Mouse (Mus musculus): ENCODE measurements at regions not wholly inside any gene's neighbourhood (a gene's known extent, or its start where the extent isn't known, plus 50 kb on each side); places are given as distances from the start of the nearest gene placed in this dataset.

DNA sequence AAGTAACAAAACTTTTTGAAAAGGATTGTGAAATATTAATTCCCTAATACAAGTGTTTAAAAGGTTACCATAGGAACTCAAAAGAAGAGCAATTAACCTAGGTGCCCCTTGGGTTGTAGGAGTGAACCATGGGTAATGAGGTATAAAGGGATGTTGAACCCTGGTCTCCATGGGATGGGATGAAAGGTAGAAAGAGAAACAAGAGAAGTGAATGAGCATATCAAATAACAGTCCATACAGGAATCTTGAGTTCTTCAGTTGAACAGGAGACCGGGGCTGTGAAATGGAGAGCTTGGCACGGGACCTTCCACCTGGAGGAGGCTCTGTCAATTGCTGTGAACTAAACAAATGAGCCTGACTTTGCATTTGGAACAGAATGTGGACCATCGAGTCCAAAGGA lies 449.6 kb upstream of the Meis1 start:
- DNase-seq (ENCODE audit: low spot score) = no peak

DNA sequence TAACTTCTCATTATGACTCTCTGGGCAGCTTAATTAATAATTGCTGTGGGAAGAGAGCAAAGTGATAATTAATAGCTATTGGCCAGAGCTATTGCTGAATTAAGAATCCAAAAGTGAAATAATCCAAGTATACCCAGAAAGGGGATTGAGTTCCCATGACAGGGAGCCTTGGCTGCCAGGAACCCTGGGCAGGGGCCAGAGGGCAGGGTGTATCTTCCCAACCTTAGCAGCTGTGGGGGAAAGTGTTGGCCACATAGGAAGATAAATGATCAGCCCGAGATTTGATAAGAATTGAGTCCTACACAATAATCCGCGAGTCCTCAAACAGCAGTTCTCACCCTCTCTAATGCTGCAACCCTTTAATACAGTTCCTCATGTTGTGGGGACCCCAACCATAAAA lies 450.0 kb upstream of the Meis1 start:
- no peak for DNase-seq (ENCODE audit: low spot score)

DNA sequence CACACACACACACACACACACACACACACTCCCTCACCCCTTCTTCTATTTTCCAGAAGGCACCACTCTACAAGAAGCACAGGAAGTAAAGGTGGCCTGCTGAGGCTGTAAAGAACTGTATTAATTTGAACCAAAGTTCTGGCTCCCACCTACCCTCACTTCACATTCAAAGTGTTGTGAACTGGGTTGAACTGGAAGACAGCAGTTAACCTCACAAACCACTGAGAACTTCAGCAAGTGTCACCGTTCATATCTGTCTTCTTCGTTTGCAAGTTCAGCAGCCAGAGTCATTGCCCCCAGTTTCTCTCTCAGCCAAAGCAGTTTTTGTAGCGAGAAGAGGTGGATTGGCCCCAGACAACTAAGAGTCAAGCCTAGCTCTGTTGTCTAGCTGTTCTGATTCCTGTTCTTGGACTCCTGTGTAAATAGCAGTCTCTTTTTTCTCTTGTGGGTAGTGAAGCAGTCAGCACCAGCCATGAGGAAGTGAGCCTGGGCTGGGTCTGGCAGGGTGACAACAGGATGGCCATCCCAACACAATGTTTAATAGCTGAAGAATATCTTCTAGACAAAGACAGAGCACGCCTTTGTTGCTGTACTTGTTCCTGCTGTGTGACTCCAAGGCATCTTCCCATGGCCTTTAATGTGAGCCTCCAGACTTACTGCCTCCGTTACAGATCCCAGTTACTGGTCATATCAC lies 452.0 kb upstream of the Meis1 start:
- DNase-seq (ENCODE audit: low spot score) = no peak

DNA sequence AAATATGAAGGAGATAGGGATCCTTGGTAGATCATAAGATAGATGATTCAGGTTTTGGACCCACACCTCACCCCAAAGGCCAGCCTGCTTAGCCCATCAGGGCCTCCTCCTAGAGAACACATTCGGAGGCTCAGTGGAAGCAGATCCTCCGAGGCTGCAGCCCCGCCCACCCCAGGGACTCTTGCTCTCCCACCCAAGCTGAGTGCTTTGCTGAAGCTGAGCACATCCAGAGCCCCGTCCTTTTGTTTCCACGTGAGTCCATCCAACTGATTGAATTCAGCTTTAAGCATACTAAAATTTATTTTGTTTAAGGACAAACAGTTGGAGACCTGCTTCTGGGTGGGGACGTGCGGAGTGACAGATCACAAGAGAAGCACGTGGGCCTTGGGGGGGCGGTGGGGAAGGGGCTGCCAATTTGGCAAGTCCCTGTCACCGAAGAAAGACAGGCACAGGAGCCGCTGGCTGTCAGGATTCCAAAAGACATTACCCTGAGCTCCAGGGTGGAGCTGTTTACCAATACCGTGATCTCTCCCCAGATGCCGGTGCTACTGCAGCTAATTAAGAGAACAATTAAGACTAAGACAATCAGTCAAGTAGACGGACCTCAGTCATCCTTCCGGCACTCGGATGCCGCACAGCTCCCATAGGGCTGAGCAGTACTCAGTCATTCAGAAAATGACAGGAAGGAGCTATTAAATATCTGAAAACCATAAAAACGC lies 448.9 kb upstream of the Spred2 start:
- DNase-seq (ENCODE audit: low spot score) = no peak

DNA sequence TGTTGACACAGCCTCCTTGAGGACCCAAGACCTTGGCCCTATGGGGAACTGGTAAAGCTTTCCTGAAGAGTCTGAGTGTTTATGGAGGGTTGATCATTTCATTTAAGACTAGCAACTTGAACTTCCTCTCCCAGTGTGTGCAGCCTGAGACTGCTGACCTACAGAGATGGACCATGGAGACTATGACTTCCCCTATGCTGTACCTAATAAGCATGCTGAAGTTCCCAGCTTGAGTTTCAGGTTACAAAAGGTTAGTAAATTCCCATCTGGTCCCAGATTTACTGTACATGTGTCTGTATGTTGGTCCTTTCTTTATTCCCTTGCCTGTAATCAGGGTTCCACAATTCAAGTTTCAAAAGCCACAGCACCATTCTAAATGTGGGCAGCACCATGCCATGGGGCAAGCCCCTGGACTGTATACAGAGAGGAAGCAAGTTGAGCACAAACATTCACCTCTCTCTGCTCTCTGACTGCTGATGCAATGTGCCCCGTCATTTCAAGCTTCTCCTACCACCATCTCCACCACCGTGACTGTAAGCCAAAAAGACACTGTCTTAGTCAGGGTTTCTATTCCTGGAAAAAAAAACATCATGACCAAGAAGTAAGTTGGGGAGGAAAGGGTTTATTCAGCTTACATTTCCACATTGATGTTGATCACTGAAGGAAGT lies 431.0 kb upstream of the Spred2 start:
- no peak for DNase-seq (ENCODE audit: low spot score)

DNA sequence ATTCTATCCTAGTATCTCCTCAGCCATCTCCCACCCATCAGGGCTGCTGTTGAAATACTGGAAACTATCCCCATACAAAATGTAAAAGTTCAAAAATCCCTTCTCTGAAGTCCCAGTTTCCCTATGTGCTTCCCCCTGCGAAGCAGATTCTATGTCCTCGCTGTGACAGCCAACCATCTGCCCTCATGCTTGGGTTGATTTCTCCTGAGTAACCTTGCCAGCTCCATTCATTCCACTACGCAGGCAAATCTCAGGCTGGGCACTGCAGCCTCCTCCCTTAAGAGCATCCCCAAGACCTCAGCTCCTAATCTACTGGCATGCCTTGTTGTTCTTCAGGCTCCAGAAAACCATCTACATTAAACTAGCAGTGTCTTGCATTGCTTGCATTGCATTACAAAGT lies 402.5 kb upstream of the Spred2 start:
- no peak for DNase-seq (ENCODE audit: low spot score)

DNA sequence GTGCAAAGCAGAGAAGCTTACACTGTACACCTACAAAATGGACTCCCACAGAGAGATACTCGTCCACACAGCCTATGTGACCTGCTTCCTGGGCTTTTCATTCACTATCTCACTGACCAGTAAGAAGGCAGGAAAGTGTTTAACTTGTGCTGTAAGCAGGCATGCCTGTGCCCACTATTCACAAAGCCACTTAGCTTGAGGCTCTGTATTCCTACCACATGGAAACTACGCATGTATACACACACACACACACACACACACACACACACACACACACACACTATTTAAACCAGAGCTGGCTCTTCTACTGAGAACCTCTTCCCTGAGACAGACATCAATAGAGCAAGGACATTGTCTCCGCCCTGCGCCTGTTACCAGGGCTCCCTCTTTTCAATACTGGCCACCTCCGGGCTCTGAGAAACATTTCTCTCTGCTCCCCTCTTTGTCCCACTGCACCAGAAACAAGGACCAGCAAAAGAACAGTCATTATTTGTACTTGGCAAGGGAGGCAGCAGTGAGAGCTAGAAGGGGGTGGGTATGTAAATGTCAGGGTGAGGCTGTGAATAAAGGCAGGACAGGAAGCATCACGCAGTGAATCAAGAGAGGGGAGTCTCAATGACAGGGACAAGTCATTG lies 400.2 kb upstream of the Spred2 start:
- DNase-seq (ENCODE audit: low spot score) = no peak

DNA sequence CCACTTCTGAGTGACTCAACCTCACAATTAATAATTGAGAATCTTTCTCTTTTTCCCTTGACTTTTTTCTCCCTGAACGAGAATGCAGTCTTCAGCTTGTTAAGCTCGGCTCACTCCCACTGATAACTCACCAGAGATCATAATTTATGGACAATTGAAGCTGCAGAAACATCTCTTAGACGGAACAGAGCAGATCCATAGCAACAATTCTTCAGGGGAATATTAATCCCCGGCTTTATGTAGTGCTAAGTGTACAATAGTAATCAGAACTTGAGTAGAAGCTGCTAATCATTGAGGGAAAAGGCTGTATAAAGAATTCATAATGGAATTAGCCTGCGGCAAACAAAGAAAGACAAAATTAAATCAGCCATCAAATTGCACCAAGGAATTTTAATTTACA lies 395.0 kb upstream of the Spred2 start:
- no peak for DNase-seq (ENCODE audit: low spot score)

DNA sequence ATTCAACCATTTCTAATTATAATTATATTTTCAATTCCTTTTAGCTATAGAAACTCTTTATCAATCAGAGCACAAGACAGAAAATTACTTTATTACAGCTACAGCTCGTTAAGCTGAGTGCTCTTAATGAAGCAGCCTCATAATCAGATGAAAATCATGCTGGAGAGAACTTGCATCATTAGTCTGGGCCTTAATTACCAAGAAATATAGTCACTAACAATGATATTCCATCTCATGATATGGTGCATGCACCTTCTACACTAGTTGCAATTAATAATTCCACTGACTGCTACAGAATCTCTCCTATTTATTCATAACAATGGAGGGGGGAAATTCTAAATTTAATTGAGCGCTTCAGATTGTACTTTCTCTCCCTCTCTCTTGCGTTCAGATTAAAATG lies 393.5 kb upstream of the Spred2 start:
- DNase-seq (ENCODE audit: low spot score) = no peak

DNA sequence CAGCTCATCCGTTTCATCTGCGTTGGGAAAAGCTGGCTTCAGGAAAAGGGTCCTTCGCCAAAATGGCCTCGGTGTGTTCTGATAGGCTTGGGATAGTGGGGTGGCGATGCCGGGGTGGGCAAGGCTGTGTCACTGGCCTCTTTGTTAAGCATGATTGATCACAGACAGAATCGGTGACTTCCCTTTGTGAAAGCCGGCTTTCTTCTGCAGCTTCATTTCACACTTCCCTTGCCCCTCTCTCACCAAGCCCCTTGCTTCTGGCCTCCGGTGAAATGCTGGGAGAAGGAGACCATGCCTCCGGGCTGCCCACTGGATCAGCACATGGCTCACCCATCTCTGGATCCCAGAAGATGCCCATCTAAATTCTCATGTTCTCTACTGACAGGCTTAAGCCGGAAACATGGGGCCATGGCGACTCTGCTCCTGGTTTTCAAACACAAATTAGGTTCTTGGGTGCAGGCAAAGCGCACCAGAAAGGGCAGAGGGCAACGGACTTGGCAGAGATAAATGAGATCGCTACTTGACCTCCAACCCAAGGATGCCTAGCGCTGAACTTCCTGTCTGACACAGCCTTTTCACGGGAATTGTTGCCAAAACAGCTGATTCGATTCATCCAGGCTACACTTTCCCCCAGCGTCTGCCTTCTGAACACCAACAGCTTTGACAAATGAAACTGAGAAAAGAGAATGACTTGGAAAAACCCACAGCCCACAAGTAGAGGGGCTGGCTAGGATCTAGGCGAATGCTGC lies 392.7 kb upstream of the Spred2 start:
- no peak for DNase-seq (ENCODE audit: low spot score)

DNA sequence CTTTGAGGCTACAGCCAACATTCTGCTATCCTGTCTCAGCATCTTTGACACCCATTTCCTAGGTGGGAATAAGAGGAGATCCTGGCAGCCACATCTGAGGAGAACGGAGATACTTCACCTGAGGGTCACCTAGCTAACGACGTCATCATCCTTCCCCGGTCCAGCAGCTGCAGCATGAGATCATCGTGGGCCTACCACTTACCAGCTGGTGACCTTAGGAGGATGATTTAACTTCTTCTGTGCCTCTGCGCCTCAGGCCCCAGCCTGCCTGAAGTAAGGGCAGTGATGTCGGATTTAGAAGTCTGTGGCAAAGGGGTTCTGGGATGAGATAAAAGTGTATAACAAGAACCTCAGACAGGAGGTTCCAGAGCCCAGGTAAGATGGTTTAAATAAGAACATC lies 391.3 kb upstream of the Spred2 start:
- DNase-seq (ENCODE audit: low spot score) = no peak

DNA sequence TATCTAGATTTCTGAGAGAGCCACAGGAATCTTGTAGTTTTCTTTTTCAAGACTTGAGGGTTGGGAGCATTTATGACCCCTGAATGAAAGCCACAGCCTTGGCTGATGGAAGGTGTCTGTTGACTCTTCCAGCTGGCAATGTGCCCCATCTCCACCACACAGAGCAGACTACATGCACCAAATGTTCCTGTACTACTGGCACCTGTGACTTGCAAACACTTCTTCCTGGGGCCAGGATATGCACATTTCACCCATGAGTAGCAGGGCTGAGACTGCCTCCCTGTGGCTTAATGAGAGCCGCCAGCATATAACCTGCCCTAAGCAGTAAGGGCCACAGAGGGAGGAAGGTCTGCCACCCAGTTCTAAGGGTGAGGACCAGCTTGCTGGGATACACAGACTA lies 390.5 kb upstream of the Spred2 start:
- no peak for DNase-seq (ENCODE audit: low spot score)

DNA sequence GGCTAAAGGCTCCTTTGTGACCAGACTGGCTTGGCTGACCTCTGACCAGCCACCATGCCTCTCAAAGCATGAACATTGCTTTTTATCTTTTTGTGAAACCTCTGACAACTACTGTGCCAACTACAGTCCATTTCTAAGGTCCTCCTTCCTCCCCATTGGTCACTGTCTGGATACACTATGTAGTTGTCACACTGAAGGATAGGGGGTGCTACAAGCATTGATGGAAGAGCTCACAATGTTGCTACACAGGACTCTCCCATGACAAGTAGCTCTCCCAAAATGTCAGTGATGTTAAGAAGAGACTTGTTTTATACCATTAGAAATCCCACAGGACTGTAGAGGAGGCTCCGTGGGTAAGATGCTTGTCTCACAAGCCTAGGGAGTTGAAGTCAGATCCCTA lies 389.0 kb upstream of the Spred2 start:
- DNase-seq (ENCODE audit: low spot score) = no peak

DNA sequence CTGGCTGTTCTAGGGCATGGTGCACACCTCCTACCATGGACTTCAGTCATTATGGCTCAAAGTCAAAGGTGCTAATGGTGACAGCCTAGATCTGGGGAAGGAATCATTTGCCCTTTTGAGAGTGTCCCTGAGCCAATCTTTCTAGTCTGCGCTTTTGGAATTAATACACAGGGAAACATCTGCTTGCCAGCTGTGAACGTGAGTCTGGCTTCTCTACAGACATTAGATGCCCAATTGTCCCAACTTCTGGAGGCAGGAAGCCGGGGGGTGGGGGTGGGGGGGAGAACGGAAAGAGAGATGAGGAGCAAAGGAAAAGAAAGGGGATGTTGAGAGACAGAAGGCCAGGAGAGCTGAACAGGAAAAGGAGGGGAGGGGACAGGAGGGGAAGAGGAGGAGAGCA lies 377.9 kb upstream of the Spred2 start:
- no peak for DNase-seq (ENCODE audit: low spot score)

DNA sequence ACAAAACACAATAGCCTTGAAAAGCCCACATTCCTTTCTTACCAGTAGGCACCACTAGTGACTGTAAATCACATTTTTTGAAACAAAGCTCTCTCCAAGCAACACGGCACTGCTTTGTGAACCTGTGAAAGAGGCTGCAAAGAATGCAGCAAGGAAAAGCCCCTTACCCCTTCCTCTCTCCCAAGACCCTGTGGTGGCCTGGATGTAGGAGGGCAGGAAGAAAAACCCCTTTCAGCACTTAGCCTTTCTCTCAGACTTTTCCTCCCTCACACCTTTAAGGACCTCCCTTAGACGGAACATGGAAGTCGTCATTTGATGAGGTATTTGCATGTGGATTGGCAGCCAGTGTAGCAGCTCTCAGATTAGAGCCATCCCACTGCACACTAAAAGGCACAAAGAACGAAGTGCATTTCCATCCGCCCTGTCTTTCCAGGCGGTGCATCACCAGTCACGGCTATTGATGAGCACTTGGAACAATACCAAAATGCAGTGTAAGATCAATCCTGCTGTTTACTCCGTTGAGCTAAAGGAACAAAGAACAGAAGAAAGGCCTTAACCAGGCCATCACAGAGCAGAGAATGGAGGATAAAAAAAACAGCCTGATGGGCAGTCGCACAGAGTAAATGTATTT lies 369.7 kb upstream of the Spred2 start:
- DNase-seq (ENCODE audit: low spot score) = no peak

DNA sequence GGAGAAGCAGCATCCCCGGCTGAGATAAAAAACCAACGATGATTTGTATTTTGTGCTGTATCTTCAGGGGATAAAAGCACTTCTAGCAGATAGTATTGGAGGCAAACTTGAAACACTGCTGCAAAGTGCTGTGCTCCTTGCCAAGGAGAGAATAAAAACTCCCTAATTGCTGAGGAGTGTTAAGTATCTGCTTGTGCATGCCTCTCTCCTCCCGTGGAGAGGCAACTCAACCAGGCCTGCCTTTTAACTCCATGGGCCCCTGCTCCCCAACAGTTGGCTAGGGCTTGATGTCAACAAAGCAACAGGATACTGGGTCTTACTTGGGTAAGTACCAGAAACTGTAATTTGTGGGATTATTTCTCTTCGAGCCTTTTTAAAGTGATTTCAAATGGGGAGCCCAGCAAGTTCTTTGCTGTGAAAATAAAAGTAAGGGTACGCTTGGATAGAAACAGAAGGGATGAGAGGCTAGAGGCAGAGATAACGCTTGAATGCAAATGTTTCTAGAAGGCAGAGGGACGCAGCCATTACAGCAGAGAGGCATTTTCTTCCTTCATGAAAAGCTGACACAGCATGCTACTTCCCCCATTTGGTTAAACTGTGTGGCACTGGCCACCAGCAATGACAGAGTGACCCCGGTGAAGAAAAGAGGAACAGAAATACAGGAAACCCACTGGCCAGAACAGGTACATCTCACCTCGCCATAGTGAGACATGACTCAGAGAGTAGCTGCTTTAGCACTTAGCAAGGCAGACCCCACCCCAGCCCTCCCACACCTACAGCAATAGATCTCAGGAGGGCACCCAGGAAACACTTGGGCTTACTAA lies 369.0 kb upstream of the Spred2 start:
- no peak for DNase-seq (ENCODE audit: low spot score)

DNA sequence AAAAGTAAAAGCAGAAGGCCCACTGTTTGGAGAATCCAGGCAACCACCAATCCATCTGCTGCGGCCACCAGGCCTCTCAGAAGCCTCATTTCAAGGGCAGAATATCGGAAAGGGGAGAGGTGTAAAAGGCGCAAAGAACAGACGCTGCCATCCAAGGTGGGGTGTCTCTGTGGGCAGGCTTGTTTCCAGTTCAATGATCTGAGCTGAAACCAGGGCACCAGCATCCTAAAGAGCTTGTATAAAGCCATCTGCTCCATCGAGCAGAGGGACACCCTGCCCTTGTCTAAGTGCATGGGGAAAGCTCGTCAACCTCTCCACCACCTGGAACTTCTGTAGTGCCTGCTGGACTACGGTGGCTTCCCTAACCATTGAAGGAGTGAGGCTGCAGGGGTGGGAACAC lies 363.7 kb upstream of the Spred2 start:
- DNase-seq (ENCODE audit: low spot score) = no peak

DNA sequence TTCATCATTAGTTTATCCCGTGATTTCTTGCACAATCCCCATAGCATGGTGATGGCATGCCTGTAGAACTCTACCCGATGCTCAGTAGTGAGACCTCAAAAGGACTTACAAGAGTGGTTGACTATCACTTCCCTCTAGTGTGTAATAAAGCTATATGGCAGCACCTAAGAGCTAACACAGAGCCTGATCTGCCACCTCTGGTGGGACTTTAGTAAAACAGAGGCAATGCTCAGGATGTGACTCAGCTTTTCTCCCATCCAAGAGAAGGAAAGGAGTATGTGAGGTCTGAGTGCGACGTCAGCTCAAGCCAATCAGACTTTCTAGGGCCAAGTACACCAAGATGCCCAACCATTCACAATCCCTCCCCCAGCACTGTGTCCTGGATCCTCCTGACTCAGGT lies 361.5 kb upstream of the Spred2 start:
- DNase-seq (ENCODE audit: low spot score) = no peak

DNA sequence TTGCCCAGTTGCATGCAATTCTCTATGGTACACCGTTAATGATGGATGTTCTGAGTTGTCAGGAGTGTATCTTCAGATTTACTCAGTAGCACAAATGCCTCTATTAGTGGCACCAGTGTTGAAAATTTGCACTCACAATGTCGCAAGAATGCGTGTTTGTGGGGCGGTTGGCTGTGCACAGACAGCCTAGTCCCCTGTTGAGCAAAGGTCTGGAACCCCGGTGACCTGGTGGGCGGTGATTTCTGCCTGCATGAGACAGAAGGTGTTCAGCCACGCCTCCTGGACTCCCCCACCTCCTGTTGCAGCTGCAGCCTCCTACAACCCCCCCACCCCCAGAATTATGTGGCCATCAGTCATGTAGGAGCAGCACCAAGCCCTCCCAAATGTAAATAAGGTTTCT lies 338.9 kb upstream of the Spred2 start:
- no peak for DNase-seq (ENCODE audit: low spot score)

DNA sequence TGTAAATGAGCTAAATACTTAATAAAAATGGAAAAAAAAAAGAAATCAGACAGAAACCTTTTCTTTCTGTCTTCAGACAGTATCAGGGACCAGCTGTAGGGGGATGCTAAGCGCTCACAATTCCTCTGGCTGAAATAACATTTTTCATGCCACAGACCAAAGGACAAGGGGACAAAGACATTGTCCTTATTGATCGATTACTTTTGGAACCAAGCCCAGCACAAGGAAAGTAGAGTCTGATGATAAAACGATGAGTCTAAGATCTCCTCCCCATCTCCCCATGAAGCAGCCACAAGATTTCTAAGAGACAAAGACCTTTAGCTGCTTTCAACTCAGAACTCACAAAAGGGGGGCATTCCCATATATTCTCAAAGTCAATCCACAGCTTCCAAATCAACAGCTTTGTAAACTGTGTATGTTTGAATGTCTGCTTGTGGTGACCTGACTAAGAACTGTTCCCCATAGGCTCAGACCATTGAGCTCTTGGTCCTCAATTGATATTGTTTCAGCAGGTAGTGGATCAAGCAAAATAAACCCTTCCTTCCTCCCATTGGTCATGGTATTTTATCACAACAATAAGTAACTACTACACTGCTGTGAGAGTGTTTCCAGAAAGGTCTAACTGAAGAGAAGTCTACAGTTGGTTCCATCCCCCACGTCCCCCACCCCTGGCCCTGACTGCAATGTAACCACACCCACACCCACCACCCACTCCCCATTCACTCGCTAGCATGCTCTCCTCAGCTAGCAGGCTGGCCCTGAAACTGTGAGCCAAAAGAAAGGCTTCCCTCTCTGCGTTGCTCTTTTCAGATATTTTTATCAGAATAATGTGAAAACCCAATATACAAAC lies 331.4 kb upstream of the Spred2 start:
- no peak for DNase-seq (ENCODE audit: low spot score)

Measured in T-cell, adult 2 months (primary cell).